Mouse (Mus musculus): ENCODE measurements around the gene Prkag3. TPM values are rescaled to one million over a fixed set of nuclear protein-coding genes. Genes with fewer than 3 reads are reported as not detected.

Prkag3 gene
- 0.07 and 0.40 TPM in 2 replicates for polyA plus RNA-seq (2012; rRNA removed; ENCODE audit: low replicate concordance)

GRCm38 (mm10) chr1:74748643-74749271 lies at the start of gene Prkag3:
Gene Prkag3, minus strand, starts transcription at chr1:74749221.

GRCm38 (mm10) chr1:74791249-74791648 lies 42.2 kb upstream of the Prkag3 start, which contains the start of gene Wnt10a:
Gene Wnt10a, plus strand, starts transcription at chr1:74791516.

GRCm38 (mm10) chr1:74771845-74771930 lies 22.7 kb upstream of the Prkag3 start, which contains the start of gene Wnt6:
Gene Wnt6, plus strand, starts transcription at chr1:74771892.

GRCm38 (mm10) chr1:74713099-74713858 lies 35.7 kb downstream of the Prkag3 start, which contains the start of gene Cyp27a1:
Gene Cyp27a1, plus strand, starts transcription at chr1:74713574.

Other genes with a start within 250 kb of the Prkag3 start
- 11.3 and 13.8 TPM in 2 replicates for gene Cnot9, start 243.2 kb downstream of the Prkag3 start, polyA plus RNA-seq (2012; rRNA removed; ENCODE audit: low replicate concordance)
- 0.08 TPM in 1 of 2 replicates, not detected in the other for gene Plcd4, start 206.3 kb downstream of the Prkag3 start, polyA plus RNA-seq (2012; rRNA removed; ENCODE audit: low replicate concordance)
- gene Usp37, start 204.9 kb downstream of the Prkag3 start, polyA plus RNA-seq (2012; rRNA removed; ENCODE audit: low replicate concordance), result 0.98 and 1.5 TPM in 2 replicates
- gene Zfp142, start 161.0 kb downstream of the Prkag3 start, polyA plus RNA-seq (2012; rRNA removed; ENCODE audit: low replicate concordance), result 5.8 and 7.8 TPM in 2 replicates
- 5.4 and 7.4 TPM in 2 replicates for gene Bcs1l, start 160.9 kb downstream of the Prkag3 start, polyA plus RNA-seq (2012; rRNA removed; ENCODE audit: low replicate concordance)
- 16.9 and 18.9 TPM in 2 replicates for gene Rnf25, start 147.8 kb downstream of the Prkag3 start, polyA plus RNA-seq (2012; rRNA removed; ENCODE audit: low replicate concordance)
- gene Stk36, start 147.8 kb downstream of the Prkag3 start, polyA plus RNA-seq (2012; rRNA removed; ENCODE audit: low replicate concordance), result 0.85 and 1.4 TPM in 2 replicates
- gene Ttll4, start 87.5 kb downstream of the Prkag3 start, polyA plus RNA-seq (2012; rRNA removed; ENCODE audit: low replicate concordance), result 8.7 and 10.8 TPM in 2 replicates
- gene Cyp27a1, start 35.6 kb downstream of the Prkag3 start, polyA plus RNA-seq (2012; rRNA removed; ENCODE audit: low replicate concordance), result 8.0 and 32.7 TPM in 2 replicates
- gene Wnt6, start 22.7 kb upstream of the Prkag3 start, polyA plus RNA-seq (2012; rRNA removed; ENCODE audit: low replicate concordance), result 2.5 and 11.0 TPM in 2 replicates
- gene Wnt10a, start 42.3 kb upstream of the Prkag3 start, polyA plus RNA-seq (2012; rRNA removed; ENCODE audit: low replicate concordance), result 0.11 and 0.44 TPM in 2 replicates
- 2.2 and 2.5 TPM in 2 replicates for gene Cdk5r2, start 105.7 kb upstream of the Prkag3 start, polyA plus RNA-seq (2012; rRNA removed; ENCODE audit: low replicate concordance)
- gene Fev, start 136.2 kb upstream of the Prkag3 start, polyA plus RNA-seq (2012; rRNA removed; ENCODE audit: low replicate concordance), result 3.2 and 3.6 TPM in 2 replicates
- gene Cryba2, start 143.9 kb upstream of the Prkag3 start, polyA plus RNA-seq (2012; rRNA removed; ENCODE audit: low replicate concordance), result 1.1 and 1.6 TPM in 2 replicates
- gene Cfap65, start 186.4 kb upstream of the Prkag3 start, polyA plus RNA-seq (2012; rRNA removed; ENCODE audit: low replicate concordance), result 0.07 and 0.20 TPM in 2 replicates
- 107 and 239 TPM in 2 replicates for gene Ihh, start 202.5 kb upstream of the Prkag3 start, polyA plus RNA-seq (2012; rRNA removed; ENCODE audit: low replicate concordance)

All from duodenum, adult 2 months (tissue).